Mouse (Mus musculus) hindbrain, embryonic 15.5 days (tissue): ENCODE data around the gene Ctla2b. TPM values are rescaled to one million over a fixed set of nuclear protein-coding genes. Genes with fewer than 3 reads are reported as not detected.
"Not testable (repeated sequence)": the region's sequence is repeated elsewhere in the genome, so short reads cannot be mapped to it uniquely, and the experiment has no call there.

ENCODE experiments used
- ATAC-seq: fragments of 200-750 bp; cut with Nextera tagmentation; 2 replicates; pipeline ENCODE4 v1.8.0; 2017; ENCODE audit warnings: low read depth, moderate number of reproducible peaks, moderate TSS enrichment; ENCODE audit not compliant: low FRiP score
- H3K27ac ChIP-seq: fragments of 300-500 bp; sonication (generic); replicated peaks from 2 replicates; pipeline ENCODE4 v1.5.1; 2015; ENCODE audit warnings: mild to moderate bottlenecking, inconsistent platforms
- H3K27me3 ChIP-seq: fragments of 300-500 bp; sonication (generic); 2 replicates; pipeline ENCODE4 v1.6.1; 2015; ENCODE audit warnings: control low read depth, inconsistent platforms
- H3K36me3 ChIP-seq: fragments of 300-500 bp; sonication (generic); 2 replicates; pipeline ENCODE4 v1.6.1; 2015; ENCODE audit warnings: control low read depth, inconsistent platforms
- H3K4me1 ChIP-seq: fragments of 300-500 bp; sonication (generic); replicated peaks from 2 replicates; pipeline ENCODE4 v1.6.1; 2015; ENCODE audit warnings: control low read depth, inconsistent platforms
- H3K4me2 ChIP-seq: fragments of 300-500 bp; sonication (generic); 2 replicates; pipeline ENCODE4 v1.6.1; 2015; ENCODE audit warnings: moderate library complexity, mild to moderate bottlenecking, inconsistent platforms
- H3K4me3 ChIP-seq: fragments of 300-500 bp; sonication (generic); 2 replicates; pipeline ENCODE4 v1.5.1; 2015; ENCODE audit warnings: mild to moderate bottlenecking, inconsistent platforms
- H3K9ac ChIP-seq: fragments of 300-500 bp; sonication (generic); 2 replicates; pipeline ENCODE4 v1.6.1; 2015; ENCODE audit warnings: inconsistent platforms
- H3K9me3 ChIP-seq: fragments of 300-500 bp; sonication (generic); 2 replicates; pipeline ENCODE4 v1.6.1; 2016; ENCODE audit warnings: control low read depth, inconsistent platforms
- WGBS: fragments of 180-500 bp; shearing (Covaris S2); methylation state at CpG from one replicate; pipeline ENCODE4 v1.1.7; 2015; 5-methylcytosine and 5-hydroxymethylcytosine counted together
- polyA plus RNA-seq: library from polyadenylated mRNA; unstranded; fragments of >200 nt; fragmentation: Nextera tagmentation; extraction: Ambion mirVana; gene quantifications from 2 replicates; pipeline ENCODE4 v1.2.1, GENCODE M21; 2015

Gene Ctla2b
- polyA plus RNA-seq = 1.2 and 1.9 TPM in 2 replicates

DNA sequence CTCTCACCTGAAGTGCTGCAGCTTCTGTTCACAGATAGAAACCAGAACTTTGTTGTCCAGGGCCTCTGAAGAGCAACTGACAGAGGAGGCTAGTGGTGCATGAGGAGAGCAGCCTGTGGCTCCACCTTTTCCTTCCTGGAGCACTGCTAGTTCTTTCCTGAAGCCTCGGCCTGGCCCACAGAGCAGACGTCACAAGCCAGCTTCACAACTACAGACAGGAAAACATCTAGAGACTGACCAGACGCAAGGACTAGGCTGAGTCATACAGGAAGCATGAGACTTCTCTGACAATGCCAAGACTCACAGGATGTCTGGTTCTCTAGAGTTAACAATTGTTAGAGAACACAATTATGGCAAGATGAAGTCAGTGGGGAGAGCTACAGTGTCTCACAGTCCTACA lies at the start of gene Ctla2b:
TSS of gene Ctla2b (minus strand) at position 120 of the 400 bp plus-strand sequence.
- Histone ChIP-seq H3K4me1 (no peaks in the 10 kb centered on the region), H3K27ac (no peak within 1 kb of the TSS), H3K4me2 (no peak within 1 kb of the TSS), H3K36me3 (no peaks in the 10 kb centered on the region), H3K9me3 (no peaks in the 10 kb centered on the region), H3K4me3 (no peak within 1 kb of the TSS), H3K27me3 (no peaks in the 10 kb centered on the region), H3K9ac (no peak within 1 kb of the TSS)
- WGBS = 91% methylated on average over 3 of the region's 3 CpGs
- ATAC-seq = no peak

DNA sequence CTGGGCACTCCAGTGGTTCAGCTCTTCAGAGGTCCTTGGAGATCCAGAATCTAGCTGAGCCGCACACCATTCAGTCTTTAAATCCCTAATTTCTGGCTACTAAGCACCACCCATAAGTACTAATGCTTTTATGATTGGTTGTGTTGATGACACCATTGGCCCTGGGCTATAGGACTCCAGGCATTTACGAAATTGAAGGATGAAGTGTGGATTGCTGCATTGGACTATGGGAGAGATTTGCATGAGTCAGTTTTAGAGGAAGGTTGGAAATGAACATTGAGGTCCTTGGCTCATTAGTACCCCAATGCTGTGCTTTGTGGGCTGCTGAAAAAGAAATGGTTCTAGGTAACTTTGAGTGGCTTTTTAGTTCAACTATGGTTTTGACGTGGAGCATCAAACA lies 44.6 kb upstream of the Ctla2b start, which contains the start of gene Tpbpa:
TSS of gene Tpbpa (minus strand) at position 101 of the 400 bp plus-strand sequence.
- H3K4me2 ChIP-seq, ATAC-seq, H3K4me1 ChIP-seq, H3K27me3 ChIP-seq, H3K9ac ChIP-seq, H3K4me3 ChIP-seq, H3K36me3 ChIP-seq, H3K27ac ChIP-seq: not testable (repeated sequence)
- H3K9me3 ChIP-seq = peaks cover 12% of the 10 kb centered on the region
- WGBS = 85% methylated on average over 3 of the region's 3 CpGs

DNA sequence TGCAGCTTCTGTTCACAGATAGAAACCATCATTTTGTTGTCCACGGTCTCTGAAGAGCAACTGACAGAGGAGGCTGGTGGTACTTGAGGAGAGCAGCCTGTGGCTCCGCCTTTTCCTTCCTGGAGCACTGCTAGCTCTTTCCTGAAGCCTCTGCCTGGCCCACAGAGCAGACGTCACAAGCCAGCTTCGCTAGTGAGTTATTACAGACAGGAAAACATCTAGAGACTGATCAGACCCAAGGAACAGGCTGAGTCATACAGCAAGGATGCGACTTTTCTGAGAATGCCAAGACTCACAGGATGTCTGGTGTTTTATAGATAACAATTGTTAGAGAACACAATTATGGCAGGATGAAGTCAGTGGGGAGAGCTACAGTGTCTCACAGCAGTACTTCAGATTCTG lies 39.3 kb upstream of the Ctla2b start, which contains the start of the genes Gm49391 and Ctla2a:
TSS of gene Gm49391 (minus strand) at position 72 of the 402 bp plus-strand sequence.
TSS of gene Ctla2a (minus strand) at position 126 of the 402 bp plus-strand sequence.
- H3K27ac ChIP-seq = no peak within 1 kb of the TSS
- H3K27me3 ChIP-seq = no peaks in the 10 kb centered on the region
- H3K9me3 ChIP-seq = peaks cover 3% of the 10 kb centered on the region; the same call in 1 of the 2 replicates
- WGBS = 73% methylated on average over 5 of the region's 5 CpGs
- no peak for ATAC-seq
- no peak within 1 kb of the TSS for H3K4me2 ChIP-seq
- no peak within 1 kb of the TSS for H3K9ac ChIP-seq
- H3K36me3 ChIP-seq = no peaks in the 10 kb centered on the region
- H3K4me1 ChIP-seq = no peaks in the 10 kb centered on the region
- no peak within 1 kb of the TSS for H3K4me3 ChIP-seq

DNA sequence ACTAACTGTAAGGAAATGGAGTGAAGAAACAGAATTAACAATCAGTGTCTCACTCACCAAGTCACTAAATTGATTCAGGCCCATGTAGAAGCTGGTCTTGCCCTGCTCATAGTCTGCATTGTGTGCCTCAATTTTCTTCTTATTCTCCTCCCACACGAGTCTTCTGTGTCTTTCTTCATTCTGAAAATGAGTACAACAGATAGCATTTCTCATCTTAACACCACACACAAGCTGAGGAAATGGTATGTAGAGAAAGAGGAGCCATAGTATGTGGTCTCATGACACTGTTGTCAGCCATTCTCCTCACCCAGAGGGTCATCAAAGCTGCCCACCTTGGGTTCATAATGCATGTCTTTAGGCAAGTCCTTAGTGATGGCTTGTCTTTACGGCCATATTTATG lies 38.2 kb upstream of the Ctla2b start, which contains the start of gene Gm49393:
TSS of gene Gm49393 (minus strand) at position 101 of the 400 bp plus-strand sequence.
- ATAC-seq, H3K36me3 ChIP-seq, H3K27ac ChIP-seq, H3K4me1 ChIP-seq, H3K4me3 ChIP-seq, H3K9me3 ChIP-seq, H3K4me2 ChIP-seq, H3K27me3 ChIP-seq, H3K9ac ChIP-seq: not testable (repeated sequence)
- 75% methylated on average over 2 of the region's 2 CpGs for WGBS

DNA sequence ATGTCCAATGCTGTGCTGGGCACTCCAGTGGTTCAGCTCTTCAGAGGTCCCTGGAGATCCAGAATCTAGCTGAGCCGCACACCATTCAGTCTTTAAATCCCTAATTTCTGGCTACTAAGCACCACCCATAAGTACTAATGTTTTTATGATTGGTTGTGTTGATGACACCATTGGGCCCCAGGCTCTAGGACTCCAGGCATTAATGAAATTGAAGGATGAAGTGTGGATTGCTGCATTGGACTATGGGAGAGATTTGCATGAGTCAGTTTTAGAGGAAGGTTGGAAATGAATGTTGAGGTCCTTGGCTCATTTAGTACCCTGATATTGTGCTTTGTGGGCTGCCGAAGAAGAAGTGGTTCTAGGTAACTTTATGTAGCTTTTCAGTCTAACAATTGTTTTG lies 7.5 kb upstream of the Ctla2b start, which contains the start of gene Tpbpb:
TSS of gene Tpbpb (minus strand) at position 101 of the 400 bp plus-strand sequence.
- not testable (repeated sequence) for H3K9ac ChIP-seq, H3K4me2 ChIP-seq, H3K27me3 ChIP-seq, H3K9me3 ChIP-seq, ATAC-seq, H3K36me3 ChIP-seq, H3K4me3 ChIP-seq, H3K4me1 ChIP-seq, H3K27ac ChIP-seq
- 90% methylated on average over 2 of the region's 2 CpGs for WGBS

DNA sequence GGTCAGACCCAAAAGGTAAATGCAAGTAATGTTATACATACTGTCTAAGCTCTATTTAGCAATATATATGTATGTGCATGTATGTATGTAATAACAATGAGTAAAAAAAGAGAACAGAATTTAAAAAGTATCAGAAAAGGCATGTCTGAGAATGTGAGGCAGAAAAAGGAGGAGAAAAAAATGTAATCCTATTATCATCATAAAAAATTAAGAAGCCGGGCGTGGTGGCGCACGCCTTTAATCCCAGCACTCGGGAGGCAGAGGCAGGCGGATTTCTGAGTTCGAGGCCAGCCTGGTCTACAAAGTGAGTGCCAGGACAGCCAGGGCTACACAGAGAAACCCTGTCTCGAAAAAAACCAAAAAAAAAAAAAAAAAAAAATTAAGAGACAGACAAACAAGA lies 453 bp downstream of the Ctla2b start, which contains the start of gene Gm49392:
TSS of gene Gm49392 (minus strand) at position 101 of the 400 bp plus-strand sequence.
- not testable (repeated sequence) for H3K4me2 ChIP-seq, H3K9ac ChIP-seq, H3K4me3 ChIP-seq, ATAC-seq, H3K9me3 ChIP-seq, H3K36me3 ChIP-seq, H3K27ac ChIP-seq, H3K27me3 ChIP-seq, H3K4me1 ChIP-seq
- WGBS = 84% methylated on average over 8 of the region's 8 CpGs

DNA sequence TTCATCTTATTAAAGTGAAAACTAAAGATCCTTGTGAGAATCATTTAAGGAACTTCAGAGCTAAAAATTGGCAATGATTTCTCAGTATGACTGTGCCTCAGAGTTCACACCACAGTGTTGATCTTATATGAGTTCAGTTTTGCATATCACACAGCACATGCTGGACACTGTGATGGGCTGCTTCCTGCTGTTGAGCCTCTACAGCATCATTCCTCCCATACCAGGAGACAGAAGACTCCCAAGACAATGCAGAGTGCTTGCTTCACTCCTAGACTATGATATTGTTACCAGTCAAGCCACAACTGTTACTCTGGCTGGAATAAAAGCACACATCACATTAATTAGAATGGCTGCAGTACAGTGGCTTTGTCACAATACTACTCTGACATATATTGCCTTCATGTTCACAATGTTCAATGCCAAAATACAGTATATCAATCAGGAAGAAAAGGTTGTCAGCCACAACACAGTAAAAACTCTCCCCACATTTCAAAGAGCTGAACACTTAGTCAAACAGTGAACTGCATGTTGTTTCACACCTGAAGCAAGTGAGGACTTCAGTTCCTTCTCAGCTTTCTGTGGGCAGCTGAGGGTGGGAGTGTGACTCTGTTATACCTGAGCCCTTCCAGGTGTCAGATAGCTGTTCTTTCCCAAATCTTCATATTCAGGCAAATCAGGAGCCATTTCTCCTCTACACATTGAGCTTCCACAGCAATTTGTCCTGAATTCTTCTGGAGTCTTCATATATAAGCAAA lies 1.7 kb downstream of the Ctla2b start:
- Histone ChIP-seq H3K27ac (no peak overlapping the region), H3K36me3 (no peaks in the 10 kb centered on the region), H3K4me1 (no peaks in the 10 kb centered on the region), H3K4me3 (no peak overlapping the region), H3K9ac (no peak overlapping the region), H3K9me3 (no peaks in the 10 kb centered on the region), H3K4me2 (no peak overlapping the region), H3K27me3 (no peaks in the 10 kb centered on the region)
- ATAC-seq = no peak

DNA sequence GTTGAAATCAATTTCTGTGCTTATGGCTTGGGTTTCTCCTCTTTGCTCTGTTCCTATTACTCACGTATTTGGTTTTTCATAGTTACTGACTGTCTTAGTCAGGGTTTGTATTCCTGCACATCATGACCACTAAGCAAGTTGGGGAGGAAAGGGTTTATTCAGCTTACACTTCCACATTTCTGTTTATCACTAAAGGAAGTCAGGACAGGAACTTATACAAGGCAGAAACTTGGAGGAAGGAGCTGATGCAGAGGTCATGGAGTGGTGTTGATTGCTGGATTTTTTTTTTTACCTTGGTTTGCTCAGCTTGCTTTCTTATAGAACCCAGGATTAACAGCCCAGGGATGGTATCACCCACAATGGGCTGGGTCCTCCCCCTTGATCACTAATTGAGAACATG lies 4.9 kb downstream of the Ctla2b start:
- Histone ChIP-seq H3K36me3 (no peaks in the 10 kb centered on the region), H3K27me3 (no peaks in the 10 kb centered on the region), H3K27ac (no peak overlapping the region), H3K9ac (no peak overlapping the region), H3K4me1 (no peaks in the 10 kb centered on the region), H3K9me3 (no peaks in the 10 kb centered on the region), H3K4me3 (no peak overlapping the region), H3K4me2 (no peak overlapping the region)
- 96% methylated on average over 1 of the region's 1 CpGs for WGBS
- ATAC-seq = no peak

DNA sequence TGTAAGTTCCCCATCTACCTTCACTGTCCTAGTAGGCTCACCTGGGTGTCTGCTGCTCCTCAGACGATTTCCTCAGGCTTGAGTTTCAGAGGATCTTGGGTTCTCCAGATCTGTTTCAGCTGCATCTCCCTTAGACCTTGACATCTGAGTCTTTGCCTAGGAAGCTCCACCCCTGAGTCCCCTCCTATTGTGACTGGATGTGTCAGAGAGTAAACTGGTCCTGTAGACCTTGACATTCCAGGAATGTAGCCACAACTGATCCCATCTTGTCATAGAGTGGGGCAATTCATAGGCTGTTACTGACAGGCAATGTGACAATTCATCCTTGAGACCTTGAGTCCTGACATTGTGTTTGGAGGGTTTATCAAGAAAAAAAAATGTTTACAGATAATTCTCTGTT lies 33.0 kb downstream of the Ctla2b start, which contains the start of gene 4930486L24Rik:
TSS of gene 4930486L24Rik (minus strand) at position 195 of the 400 bp plus-strand sequence.
- Histone ChIP-seq H3K27me3 (no peaks in the 10 kb centered on the region), H3K36me3 (no peaks in the 10 kb centered on the region), H3K27ac (no peak within 1 kb of the TSS), H3K4me2 (no peak within 1 kb of the TSS), H3K4me1 (no peaks in the 10 kb centered on the region), H3K4me3 (no peak within 1 kb of the TSS), H3K9me3 (no peaks in the 10 kb centered on the region; the same call in 1 of the 2 replicates), H3K9ac (no peak within 1 kb of the TSS)
- 65% methylated on average over 1 of the region's 1 CpGs for WGBS
- no peak for ATAC-seq

DNA sequence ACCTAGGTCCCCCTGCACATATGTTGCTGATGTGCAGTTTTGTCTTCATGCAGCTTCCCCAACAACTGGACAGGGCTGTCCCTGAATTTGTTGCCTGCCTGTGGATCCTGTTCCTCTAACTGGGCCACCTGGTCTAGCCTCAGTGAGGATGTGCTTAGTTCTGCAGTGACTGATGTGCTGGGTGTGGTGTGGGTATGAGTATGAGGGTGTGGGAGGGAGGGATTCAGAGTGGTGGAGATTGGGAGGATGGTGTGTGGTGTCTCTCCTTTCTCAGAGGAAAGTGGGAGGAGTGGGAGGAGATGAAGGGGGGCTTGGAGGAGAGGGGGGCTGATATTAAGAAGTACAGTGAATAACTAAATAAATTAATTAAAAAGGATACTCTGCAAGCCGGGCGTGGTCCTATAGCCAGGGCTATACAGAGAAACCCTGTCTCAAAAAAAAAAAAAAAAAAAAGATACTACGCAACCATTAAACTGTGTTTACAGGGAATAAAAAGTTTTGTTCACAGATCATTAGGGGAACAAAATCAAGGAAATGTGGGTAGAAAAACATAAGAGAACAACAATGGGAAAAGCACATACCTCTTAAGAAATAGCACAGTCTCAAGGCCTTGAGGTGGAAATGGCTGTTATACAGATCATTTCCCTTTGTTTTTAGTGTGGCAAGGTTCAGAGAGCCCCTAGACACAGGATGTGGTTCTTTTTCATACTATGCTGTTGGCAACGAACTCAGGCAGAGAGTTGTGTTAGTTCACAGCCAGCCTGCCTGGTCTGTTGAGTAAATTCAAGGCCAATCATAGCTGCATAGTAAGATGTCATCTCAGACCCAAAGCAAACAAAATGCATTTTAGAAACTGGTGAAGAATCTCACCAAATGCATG lies 48.8 kb downstream of the Ctla2b start:
- H3K9ac ChIP-seq = no peak overlapping the region
- no peaks in the 10 kb centered on the region for H3K27me3 ChIP-seq
- no peaks in the 10 kb centered on the region for H3K4me1 ChIP-seq
- WGBS = 89% methylated on average over 4 of the region's 4 CpGs
- no peak overlapping the region for H3K27ac ChIP-seq
- no peak overlapping the region for H3K4me2 ChIP-seq
- no peaks in the 10 kb centered on the region for H3K9me3 ChIP-seq
- no peaks in the 10 kb centered on the region for H3K36me3 ChIP-seq
- ATAC-seq = no peak
- H3K4me3 ChIP-seq = no peak overlapping the region
